Mouse (Mus musculus) kidney, embryonic 15.5 days (tissue): ENCODE data around the gene Tinagl1. TPM values are rescaled to one million over a fixed set of nuclear protein-coding genes. Genes with fewer than 3 reads are reported as not detected.

Source experiments
- ATAC-seq: fragments of 200-750 bp; cut with Nextera tagmentation; replicated peaks from 2 replicates; pipeline ENCODE4 v1.8.0; 2017; ENCODE audit warnings: moderate TSS enrichment; ENCODE audit not compliant: low FRiP score
- H3K27ac ChIP-seq: fragments of 300-500 bp; sonication (generic); 2 replicates; pipeline ENCODE4 v1.5.1; 2015; ENCODE audit warnings: mild to moderate bottlenecking, inconsistent platforms
- H3K27me3 ChIP-seq: fragments of 300-500 bp; sonication (generic); 2 replicates; pipeline ENCODE4 v1.6.1; 2015; ENCODE audit warnings: inconsistent platforms
- H3K36me3 ChIP-seq: fragments of 300-500 bp; sonication (generic); 2 replicates; pipeline ENCODE4 v1.6.1; 2015; ENCODE audit warnings: inconsistent platforms
- H3K4me1 ChIP-seq: fragments of 300-500 bp; sonication (generic); 2 replicates; pipeline ENCODE4 v1.6.1; 2015; ENCODE audit warnings: inconsistent platforms
- H3K4me2 ChIP-seq: fragments of 300-500 bp; sonication (generic); 2 replicates; pipeline ENCODE4 v1.6.1; 2015; ENCODE audit warnings: moderate library complexity, mild to moderate bottlenecking, inconsistent platforms
- H3K4me3 ChIP-seq: fragments of 300-500 bp; sonication (generic); replicated peaks from 2 replicates; pipeline ENCODE4 v1.5.1; 2015; ENCODE audit warnings: mild to moderate bottlenecking, inconsistent platforms
- H3K9ac ChIP-seq: fragments of 300-500 bp; sonication (generic); 2 replicates; pipeline ENCODE4 v1.6.1; 2015; ENCODE audit warnings: mild to moderate bottlenecking, inconsistent platforms
- H3K9me3 ChIP-seq: fragments of 300-500 bp; sonication (generic); replicated peaks from 2 replicates; pipeline ENCODE4 v1.6.1; 2016; ENCODE audit warnings: inconsistent platforms
- WGBS: fragments of 180-500 bp; shearing (Covaris S2); methylation state at CpG from one replicate; pipeline ENCODE4 v1.1.7; 2015; ENCODE audit warnings: mixed read lengths; 5-methylcytosine and 5-hydroxymethylcytosine counted together
- polyA plus RNA-seq: library from polyadenylated mRNA; unstranded; fragments of >200 nt; fragmentation: Nextera tagmentation; extraction: Ambion mirVana; gene quantifications from 2 replicates; pipeline ENCODE4 v1.2.1, GENCODE M21; 2015

The Tinagl1 gene
- 51.0 and 62.7 TPM in 2 replicates for polyA plus RNA-seq

- Histone ChIP-seq H3K27me3 (peaks cover 20% of the 10 kb centered on the region), H3K27ac (peak within 1 kb of the TSS; percentile 45), H3K9me3 (no peaks in the 10 kb centered on the region), H3K4me3 (peak within 1 kb of the TSS; percentile 42), H3K4me1 (peaks cover 70% of the 10 kb centered on the region), H3K4me2 (peak within 1 kb of the TSS; percentile 70), H3K9ac (peak within 1 kb of the TSS; percentile 31; the same call in 1 of the 2 replicates), H3K36me3 (no peaks in the 10 kb centered on the region)
- peak; percentile 23; the same call in 1 of the 2 replicates for ATAC-seq
- WGBS, result 3% methylated on average over 14 of the region's 14 CpGs
Observed at GRCm38 (mm10) chr4:130175072-130175711, at the start of gene Tinagl1. Gene Tinagl1, minus strand, starts transcription at chr4:130175122.

GRCm38 (mm10) chr4:130224071-130224470, 49.1 kb upstream of the Tinagl1 start:
- Histone ChIP-seq H3K36me3 (no peaks in the 10 kb centered on the region), H3K27ac (no peak overlapping the region), H3K4me3 (no peak overlapping the region), H3K4me2 (no peak overlapping the region), H3K9ac (no peak overlapping the region), H3K9me3 (no peaks in the 10 kb centered on the region), H3K4me1 (no peaks in the 10 kb centered on the region), H3K27me3 (peaks cover 5% of the 10 kb centered on the region; the same call in 1 of the 2 replicates)
- no peak for ATAC-seq

GRCm38 (mm10) chr4:130222179-130222578, 47.3 kb upstream of the Tinagl1 start, which contains the start of gene Gm853:
Gene Gm853, minus strand, starts transcription at chr4:130222401.
- ATAC-seq, result no peak
- Histone ChIP-seq H3K9me3 (no peaks in the 10 kb centered on the region), H3K9ac (no peak within 1 kb of the TSS), H3K4me2 (no peak within 1 kb of the TSS), H3K36me3 (no peaks in the 10 kb centered on the region), H3K27me3 (peaks cover 8% of the 10 kb centered on the region; the same call in 1 of the 2 replicates), H3K4me1 (no peaks in the 10 kb centered on the region), H3K4me3 (no peak within 1 kb of the TSS), H3K27ac (no peak within 1 kb of the TSS)
- WGBS, result 69% methylated on average over 4 of the region's 4 CpGs

- peaks cover 9% of the 10 kb centered on the region; the same call in 1 of the 2 replicates for H3K27me3 ChIP-seq
- no peak overlapping the region for H3K4me3 ChIP-seq
- no peak overlapping the region for H3K9ac ChIP-seq
- no peaks in the 10 kb centered on the region for H3K36me3 ChIP-seq
- H3K9me3 ChIP-seq, result no peaks in the 10 kb centered on the region
- no peak overlapping the region for H3K27ac ChIP-seq
- WGBS, result 69% methylated on average over 9 of the region's 9 CpGs
- H3K4me2 ChIP-seq, result no peak overlapping the region
- ATAC-seq, result no peak
- no peaks in the 10 kb centered on the region for H3K4me1 ChIP-seq
Observed at GRCm38 (mm10) chr4:130220176-130220575, 45.3 kb upstream of the Tinagl1 start.

GRCm38 (mm10) chr4:130215392-130215791, 40.5 kb upstream of the Tinagl1 start:
- 80% methylated on average over 8 of the region's 8 CpGs for WGBS
- no peak overlapping the region for H3K27ac ChIP-seq
- no peak for ATAC-seq
- no peak overlapping the region for H3K4me2 ChIP-seq
- 0 out of 2 replicates have a peak, but pooled peaks cover 11% of the 10 kb centered on the region for H3K27me3 ChIP-seq
- H3K9me3 ChIP-seq, result no peaks in the 10 kb centered on the region
- H3K36me3 ChIP-seq, result no peaks in the 10 kb centered on the region
- H3K9ac ChIP-seq, result no peak overlapping the region
- H3K4me3 ChIP-seq, result no peak overlapping the region
- no peaks in the 10 kb centered on the region for H3K4me1 ChIP-seq

- Histone ChIP-seq H3K27ac (no peak overlapping the region), H3K27me3 (0 out of 2 replicates have a peak, but pooled peaks cover 11% of the 10 kb centered on the region), H3K9me3 (no peaks in the 10 kb centered on the region), H3K4me1 (no peaks in the 10 kb centered on the region), H3K4me2 (no peak overlapping the region), H3K36me3 (no peaks in the 10 kb centered on the region), H3K4me3 (no peak overlapping the region), H3K9ac (no peak overlapping the region)
- no peak for ATAC-seq
- 75% methylated on average over 10 of the region's 10 CpGs for WGBS
Observed at GRCm38 (mm10) chr4:130213857-130214256, 38.9 kb upstream of the Tinagl1 start.

GRCm38 (mm10) chr4:130213197-130213596, 38.3 kb upstream of the Tinagl1 start:
- no peak overlapping the region for H3K4me3 ChIP-seq
- 0 out of 2 replicates have a peak, but pooled peaks cover 11% of the 10 kb centered on the region for H3K27me3 ChIP-seq
- no peak overlapping the region for H3K27ac ChIP-seq
- no peak for ATAC-seq
- H3K9ac ChIP-seq, result no peak overlapping the region
- 86% methylated on average over 4 of the region's 4 CpGs for WGBS
- no peaks in the 10 kb centered on the region for H3K9me3 ChIP-seq
- H3K4me2 ChIP-seq, result no peak overlapping the region
- no peaks in the 10 kb centered on the region for H3K36me3 ChIP-seq
- H3K4me1 ChIP-seq, result no peaks in the 10 kb centered on the region

GRCm38 (mm10) chr4:130212421-130212820, 37.5 kb upstream of the Tinagl1 start:
- Histone ChIP-seq H3K4me1 (no peaks in the 10 kb centered on the region), H3K36me3 (no peaks in the 10 kb centered on the region), H3K4me3 (no peak overlapping the region), H3K27me3 (0 out of 2 replicates have a peak, but pooled peaks cover 10% of the 10 kb centered on the region), H3K4me2 (no peak overlapping the region), H3K9me3 (no peaks in the 10 kb centered on the region), H3K9ac (no peak overlapping the region), H3K27ac (no peak overlapping the region)
- no peak for ATAC-seq
- WGBS, result 73% methylated on average over 7 of the region's 7 CpGs

GRCm38 (mm10) chr4:130211870-130212269, 36.9 kb upstream of the Tinagl1 start:
- Histone ChIP-seq H3K9me3 (no peaks in the 10 kb centered on the region), H3K4me2 (no peak overlapping the region), H3K36me3 (no peaks in the 10 kb centered on the region), H3K4me3 (no peak overlapping the region), H3K27me3 (0 out of 2 replicates have a peak, but pooled peaks cover 8% of the 10 kb centered on the region), H3K27ac (no peak overlapping the region), H3K4me1 (no peaks in the 10 kb centered on the region), H3K9ac (no peak overlapping the region)
- ATAC-seq, result no peak
- 87% methylated on average over 2 of the region's 2 CpGs for WGBS

- peaks cover 7% of the 10 kb centered on the region for H3K4me1 ChIP-seq
- no peaks in the 10 kb centered on the region for H3K9me3 ChIP-seq
- peak overlapping the region; percentile 36; the same call in 1 of the 2 replicates for H3K9ac ChIP-seq
- WGBS, result 15% methylated on average over 35 of the region's 35 CpGs
- H3K27ac ChIP-seq, result no peak overlapping the region
- H3K4me3 ChIP-seq, result peak overlapping the region; percentile 41
- peak overlapping the region; percentile 72 for H3K4me2 ChIP-seq
- H3K27me3 ChIP-seq, result peaks cover 37% of the 10 kb centered on the region
- no peaks in the 10 kb centered on the region for H3K36me3 ChIP-seq
- peak; percentile 79 for ATAC-seq
Observed at GRCm38 (mm10) chr4:130198694-130199670, 24.1 kb upstream of the Tinagl1 start.

- no peak overlapping the region for H3K9ac ChIP-seq
Observed at GRCm38 (mm10) chr4:130196542-130196941, 21.6 kb upstream of the Tinagl1 start.

GRCm38 (mm10) chr4:130195924-130196323, 21.0 kb upstream of the Tinagl1 start:
- WGBS, result 66% methylated on average over 13 of the region's 13 CpGs
- Histone ChIP-seq H3K9ac (no peak overlapping the region), H3K4me3 (no peak overlapping the region), H3K4me2 (no peak overlapping the region), H3K9me3 (no peaks in the 10 kb centered on the region), H3K36me3 (no peaks in the 10 kb centered on the region), H3K27ac (no peak overlapping the region), H3K27me3 (peaks cover 35% of the 10 kb centered on the region), H3K4me1 (peaks cover 14% of the 10 kb centered on the region)
- no peak for ATAC-seq

More at GRCm38 (mm10) chr4:130196542-130196941, 21.6 kb upstream of the Tinagl1 start:
- Histone ChIP-seq H3K4me2 (no peak overlapping the region), H3K9me3 (no peaks in the 10 kb centered on the region), H3K4me1 (peaks cover 14% of the 10 kb centered on the region), H3K4me3 (no peak overlapping the region), H3K27me3 (peaks cover 35% of the 10 kb centered on the region), H3K27ac (no peak overlapping the region), H3K36me3 (no peaks in the 10 kb centered on the region)
- ATAC-seq, result no peak
- WGBS, result 64% methylated on average over 8 of the region's 8 CpGs
